Mouse (Mus musculus): Measurements from ENCODE around the gene Nek7.

Nek7 gene

DNA sequence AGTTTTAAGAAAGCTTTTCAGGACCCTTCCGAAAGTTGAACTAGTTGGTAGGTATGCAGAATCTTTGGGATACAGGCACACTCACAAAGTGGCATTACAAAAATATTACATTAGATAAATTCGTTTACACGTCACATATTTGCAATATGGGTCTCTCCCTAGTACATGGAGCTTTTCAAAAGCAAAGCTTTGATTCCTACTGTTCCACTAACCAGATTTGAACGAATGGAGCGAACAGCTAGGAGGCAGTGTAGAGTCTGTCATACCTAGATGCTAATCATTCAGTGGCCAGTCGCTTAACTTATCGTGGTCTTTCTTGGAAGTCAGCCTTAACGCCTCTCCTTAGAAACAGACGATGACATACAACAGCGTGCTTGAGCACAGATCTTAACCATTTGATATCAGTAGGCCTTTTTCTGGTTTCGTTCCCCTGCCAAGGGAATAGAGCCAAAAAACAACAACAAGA, at the start of gene Nek7:
TSS of gene Nek7 (minus strand) at position 146 of the 466 bp plus-strand sequence.
- DNase-seq, result peak; percentile 93

GRCm38 (mm10) chr1:138662342-138662741, 42.4 kb upstream of the Nek7 start:
- no peak for DNase-seq

DNA sequence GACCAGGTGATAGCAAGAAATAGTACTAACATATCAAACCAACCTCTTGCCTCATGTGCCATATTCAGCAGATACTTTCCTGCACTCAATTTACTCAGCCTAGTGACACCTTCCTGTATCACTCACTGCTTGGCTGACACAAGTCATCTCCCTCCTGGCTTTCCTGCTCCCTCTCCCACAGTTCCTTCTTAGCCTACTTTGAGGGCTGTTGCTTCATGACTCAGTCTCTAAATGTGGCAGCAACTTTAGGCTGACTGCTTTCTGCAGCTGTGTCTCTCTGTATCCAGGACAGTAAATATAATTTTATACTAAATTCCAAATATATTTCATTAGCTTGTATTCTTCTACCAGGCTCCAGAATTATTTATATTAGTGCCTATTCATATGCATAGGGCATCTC, 34.3 kb upstream of the Nek7 start:
- no peak for DNase-seq

GRCm38 (mm10) chr1:138644991-138645390, 25.1 kb upstream of the Nek7 start:
- no peak for DNase-seq

GRCm38 (mm10) chr1:138643306-138643830, 23.4 kb upstream of the Nek7 start:
- DNase-seq, result no peak

DNA sequence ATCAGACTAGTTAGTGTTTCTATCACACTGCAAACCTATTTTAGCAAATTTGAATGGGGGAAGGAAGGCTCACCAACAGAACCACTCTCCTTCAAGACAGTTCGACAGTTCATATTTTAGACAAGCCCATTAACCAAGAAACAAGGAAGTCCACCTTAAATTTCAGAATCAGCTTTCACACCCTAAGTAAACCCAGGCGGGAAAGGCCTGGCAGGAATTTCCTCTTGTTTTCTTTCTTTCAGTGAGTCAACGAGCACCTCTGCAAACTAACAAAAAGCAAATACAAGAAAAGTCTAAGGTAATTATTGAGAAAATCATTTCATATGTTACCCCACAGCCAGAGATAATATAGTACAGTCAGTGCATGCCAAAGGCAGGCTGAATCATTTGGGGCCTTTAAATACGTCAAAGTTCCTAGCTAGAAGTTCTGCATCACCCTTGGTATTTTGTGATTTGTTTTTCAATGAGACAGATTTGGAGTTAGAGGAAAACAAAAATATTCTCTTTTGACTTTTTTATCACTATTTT, 21.1 kb upstream of the Nek7 start:
- DNase-seq, result no peak

DNA sequence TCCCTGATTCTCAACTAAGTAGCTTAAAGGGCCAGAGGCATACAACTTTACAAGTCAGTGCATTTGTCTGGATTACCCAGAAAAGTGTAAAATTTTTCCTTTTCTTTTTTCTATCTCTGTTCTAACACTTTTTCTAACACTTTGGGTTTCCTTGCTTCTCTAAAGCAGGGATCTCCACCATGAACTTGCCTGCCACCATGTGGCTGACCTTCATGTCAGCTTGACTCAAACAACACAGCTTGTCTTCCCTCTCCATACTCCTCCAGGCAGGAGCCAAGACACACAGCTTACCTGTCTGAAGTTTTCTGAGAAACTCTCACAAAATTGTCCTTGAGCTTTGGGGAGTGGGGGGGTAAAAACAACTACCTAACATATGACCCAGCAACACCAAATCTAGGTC, 17.9 kb upstream of the Nek7 start:
- no peak for DNase-seq

- no peak for DNase-seq
Measured at GRCm38 (mm10) chr1:138634561-138634960, 14.6 kb upstream of the Nek7 start.

DNA sequence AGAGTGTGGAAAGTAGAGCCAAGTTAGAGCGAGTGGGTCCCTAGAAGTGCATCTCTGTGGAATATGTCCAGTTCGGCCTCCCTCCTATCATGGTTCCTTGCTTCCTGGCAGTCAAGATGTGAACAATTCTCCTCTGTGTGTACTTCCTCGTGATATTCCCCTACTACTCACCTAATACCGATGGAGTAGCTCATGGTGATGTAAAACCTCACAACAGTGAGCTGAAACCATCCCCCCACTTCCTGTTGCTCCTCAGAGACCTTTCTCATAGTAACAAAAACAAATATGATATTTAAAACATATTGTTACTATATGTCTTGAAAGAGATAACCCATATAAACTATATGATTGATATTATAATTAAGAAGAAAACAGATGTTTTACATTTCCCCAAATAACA, 9.0 kb upstream of the Nek7 start:
- no peak for DNase-seq

DNA sequence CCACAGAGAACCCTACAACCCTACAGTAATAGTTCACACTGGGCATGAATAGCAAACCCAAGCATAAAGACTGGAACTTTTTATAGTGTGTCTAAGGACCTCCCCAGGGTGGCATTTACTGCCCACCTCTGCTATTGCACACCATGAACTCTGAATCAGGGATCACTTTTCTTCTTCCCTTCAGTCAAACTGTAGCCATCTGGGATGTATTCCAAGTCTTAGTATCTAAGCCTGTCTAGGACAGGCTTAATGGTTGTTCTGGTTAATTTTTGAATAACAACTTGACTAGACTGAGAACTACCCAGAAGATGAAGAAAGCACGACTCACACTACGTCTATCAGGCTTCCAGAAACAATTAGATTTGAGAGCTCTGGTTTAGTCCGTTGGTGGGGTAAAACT, 8.5 kb upstream of the Nek7 start:
- no peak for DNase-seq

GRCm38 (mm10) chr1:138627804-138628203, 7.9 kb upstream of the Nek7 start:
- DNase-seq, result no peak

DNA sequence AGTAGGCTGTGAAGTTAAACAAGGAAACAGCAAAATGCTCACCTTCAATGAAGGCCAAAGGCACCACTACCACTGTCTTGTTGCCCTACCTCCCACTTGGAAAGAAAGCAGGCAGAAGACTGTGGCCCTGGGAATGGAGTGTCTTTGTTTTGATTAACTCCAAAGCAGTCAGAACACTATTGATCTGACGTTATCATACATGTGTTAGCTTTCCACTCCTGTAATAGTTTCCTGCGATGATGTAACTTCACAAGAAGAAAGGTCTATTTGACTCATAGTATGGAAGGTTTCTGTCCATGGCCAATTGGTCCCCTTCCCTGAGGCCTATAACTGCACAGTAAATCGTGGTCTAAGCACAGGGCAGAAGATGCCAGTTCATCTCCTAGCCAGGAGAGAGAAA, 6.3 kb upstream of the Nek7 start:
- DNase-seq, result no peak

GRCm38 (mm10) chr1:138623870-138624269, 3.9 kb upstream of the Nek7 start:
- no peak for DNase-seq

DNA sequence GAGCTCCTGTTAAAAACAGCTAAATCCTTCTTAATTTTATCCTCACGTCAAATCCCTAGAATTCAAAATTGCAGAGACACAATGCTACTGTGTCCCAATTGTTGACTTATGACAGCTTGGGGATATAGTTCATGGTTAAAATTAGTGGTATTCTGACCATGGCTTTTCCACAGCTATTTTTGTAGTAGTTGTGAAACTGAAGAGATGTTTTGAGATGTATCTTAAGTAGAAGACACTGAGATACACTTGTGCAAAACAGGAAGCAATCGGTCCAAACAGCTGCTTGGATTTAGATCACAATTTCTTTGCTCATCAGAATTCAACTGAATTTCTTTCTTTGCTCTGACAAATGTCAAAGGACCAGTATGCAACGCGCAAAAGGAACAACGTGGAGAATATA, 2.9 kb upstream of the Nek7 start:
- peak; percentile 86 for DNase-seq

GRCm38 (mm10) chr1:138622431-138622830, 2.5 kb upstream of the Nek7 start:
- DNase-seq, result peak; percentile 96

- peak; percentile 100 for DNase-seq
Measured at GRCm38 (mm10) chr1:138619114-138619971, 598 bp downstream of the Nek7 start.

DNA sequence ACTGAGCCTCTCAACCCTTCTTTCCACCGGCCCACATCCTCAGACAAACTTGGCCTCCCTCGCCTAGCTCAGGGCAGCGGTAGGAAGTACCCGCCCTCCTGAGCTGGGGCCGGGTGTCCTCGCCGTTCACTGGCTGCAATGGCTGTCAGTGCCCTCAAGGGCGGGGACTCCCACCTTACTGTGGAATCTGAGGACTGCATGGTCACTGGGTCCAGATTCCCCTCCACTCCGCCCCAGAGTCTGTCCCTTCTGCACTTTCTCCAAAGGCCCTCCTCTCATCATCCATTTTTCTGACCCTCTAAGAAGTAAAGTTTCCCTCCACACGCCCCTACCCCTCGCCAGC, 2.0 kb downstream of the Nek7 start:
- peak; percentile 99 for DNase-seq

DNA sequence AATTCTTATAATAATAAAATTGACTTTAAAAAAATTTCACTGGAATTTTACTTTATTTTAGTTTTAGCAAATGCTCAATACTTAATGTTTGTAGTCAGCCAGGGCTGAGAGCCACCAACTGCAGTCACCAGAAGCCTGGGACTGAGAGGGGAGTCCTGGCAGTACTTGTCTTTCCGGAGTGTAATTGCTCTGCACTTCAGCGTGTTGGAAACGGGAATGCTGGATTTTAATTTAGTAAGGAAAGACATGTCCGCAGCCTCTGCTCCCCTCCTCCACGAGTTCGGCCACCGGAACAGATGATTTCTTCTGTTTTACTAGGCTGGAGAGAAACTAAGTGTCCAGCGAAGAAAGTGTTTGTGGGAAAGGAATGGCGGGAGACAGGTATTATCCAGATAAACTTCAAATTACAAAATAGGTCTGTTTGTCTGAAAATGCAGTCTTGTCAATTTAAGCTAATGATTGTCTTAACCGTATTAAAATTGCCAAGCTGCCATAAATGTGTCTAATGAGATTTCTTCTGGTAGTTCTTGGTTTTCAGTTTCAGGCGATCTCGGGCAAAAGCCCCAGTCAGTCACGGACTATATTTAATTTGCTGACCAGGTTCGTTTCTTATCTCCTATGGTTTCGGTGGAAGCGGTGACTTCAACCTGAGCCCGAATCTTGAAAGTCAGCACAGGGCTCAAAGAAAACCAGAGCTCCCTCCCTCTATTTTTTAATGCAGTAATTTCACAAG, 2.5 kb downstream of the Nek7 start:
- DNase-seq, result peak; percentile 85

DNA sequence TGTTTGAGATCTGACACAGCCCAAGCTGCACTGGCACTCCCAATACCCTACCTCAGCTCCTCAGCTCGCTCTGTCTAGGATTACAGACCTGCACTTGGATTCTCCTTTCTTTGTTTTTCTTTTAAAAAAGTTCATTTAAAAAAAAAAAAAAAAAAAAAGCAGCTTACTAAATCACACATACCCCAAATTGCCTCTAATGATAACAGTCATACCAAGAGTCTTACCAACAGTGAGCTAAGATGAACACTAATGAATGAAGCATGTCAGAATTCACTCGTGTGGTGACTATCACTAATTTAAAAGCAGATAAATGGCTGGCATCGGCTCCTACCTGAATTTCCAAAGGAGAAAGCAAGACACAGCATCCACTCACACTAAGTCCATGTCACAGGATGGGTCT, 4.6 kb downstream of the Nek7 start:
- peak; percentile 36 for DNase-seq

DNA sequence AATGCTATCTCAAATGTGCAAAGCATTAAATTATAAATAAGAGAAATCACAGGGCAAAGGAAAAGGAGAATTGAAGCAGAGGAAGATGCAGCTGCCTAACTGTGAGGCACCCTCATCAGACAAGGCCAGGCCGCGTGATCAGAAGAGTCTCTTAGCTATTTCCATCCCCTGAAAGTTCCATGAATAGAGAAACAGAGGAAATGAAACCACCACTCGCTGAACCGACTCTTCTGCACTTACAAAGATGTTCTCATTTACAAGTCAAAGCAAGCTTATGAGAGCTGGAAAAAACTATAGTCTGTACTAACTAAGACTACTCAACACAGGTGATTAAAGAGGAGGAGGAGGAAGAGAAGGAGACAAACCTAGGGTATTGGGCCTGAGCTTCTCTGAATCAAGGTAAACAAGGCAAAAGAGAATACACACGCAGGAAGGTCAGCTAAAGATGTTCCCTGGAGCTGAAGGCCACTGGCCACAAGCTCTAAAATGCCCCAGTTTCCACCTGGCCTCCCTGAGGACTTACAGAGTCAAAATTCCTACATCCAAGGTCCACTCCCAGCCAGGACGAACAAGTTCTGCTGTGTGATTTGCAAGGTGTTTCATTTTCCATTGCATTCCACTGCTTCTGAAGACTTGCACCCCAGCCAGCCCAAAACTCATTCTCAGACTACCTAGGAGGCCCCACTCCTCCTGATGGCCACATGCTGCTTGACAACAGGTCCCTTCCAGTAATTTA, 5.2 kb downstream of the Nek7 start:
- DNase-seq, result peak; percentile 96

DNA sequence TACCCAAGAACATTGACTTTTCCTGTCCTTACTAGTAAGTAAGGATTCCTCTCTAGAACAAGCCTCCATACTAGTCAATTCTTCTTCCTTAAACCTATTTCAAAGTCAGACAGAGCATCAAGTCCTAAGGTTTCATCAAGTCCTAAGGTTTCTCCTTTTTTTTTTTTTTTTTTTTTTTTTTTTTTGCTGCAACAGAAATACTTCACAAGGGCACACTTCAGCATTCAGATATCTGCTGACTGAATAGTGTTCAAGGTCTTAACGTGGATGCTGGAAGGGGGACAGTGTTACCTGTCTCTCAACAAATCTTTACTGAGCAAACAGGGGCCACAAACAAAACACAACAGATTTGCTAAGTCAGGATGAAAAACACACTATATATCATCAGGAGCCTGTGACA, 7.8 kb downstream of the Nek7 start:
- DNase-seq, result no peak

GRCm38 (mm10) chr1:138609176-138609575, 10.8 kb downstream of the Nek7 start:
- DNase-seq, result peak; percentile 83

- peak; percentile 42 for DNase-seq
Measured at GRCm38 (mm10) chr1:138608336-138608735, 11.6 kb downstream of the Nek7 start.

Measured in heart, adult 11 months (tissue).